Mouse (Mus musculus): ENCODE measurements at regions not wholly inside any gene's neighbourhood (a gene's known extent, or its start where the extent isn't known, plus 50 kb on each side); places are given as distances from the start of the nearest gene placed in this dataset.
A peak's percentile ranks its signal among the peaks of the same experiment; 100 is the strongest.

DNA sequence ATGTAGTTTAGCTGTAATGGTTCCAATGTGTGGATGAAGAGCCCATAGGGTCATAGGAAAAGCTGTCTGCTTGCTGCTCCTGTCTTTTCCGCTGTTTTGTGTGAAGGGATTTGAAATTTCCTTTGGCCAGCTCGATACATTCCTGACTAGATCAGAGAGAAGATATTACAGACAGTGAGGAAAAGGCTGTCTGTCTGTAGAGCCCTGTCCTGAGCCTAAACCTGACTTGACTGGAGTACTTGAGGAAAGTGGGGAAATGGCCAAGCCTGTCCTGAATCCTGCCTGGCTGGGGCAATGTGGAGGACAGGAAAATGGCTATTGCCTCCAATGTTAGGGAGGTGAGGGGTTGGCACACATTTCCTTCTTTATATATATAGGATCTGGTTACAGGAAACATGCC lies 601.0 kb upstream of the Nrp1 start:
- peak; percentile 10 to 38 for DNase-seq

DNA sequence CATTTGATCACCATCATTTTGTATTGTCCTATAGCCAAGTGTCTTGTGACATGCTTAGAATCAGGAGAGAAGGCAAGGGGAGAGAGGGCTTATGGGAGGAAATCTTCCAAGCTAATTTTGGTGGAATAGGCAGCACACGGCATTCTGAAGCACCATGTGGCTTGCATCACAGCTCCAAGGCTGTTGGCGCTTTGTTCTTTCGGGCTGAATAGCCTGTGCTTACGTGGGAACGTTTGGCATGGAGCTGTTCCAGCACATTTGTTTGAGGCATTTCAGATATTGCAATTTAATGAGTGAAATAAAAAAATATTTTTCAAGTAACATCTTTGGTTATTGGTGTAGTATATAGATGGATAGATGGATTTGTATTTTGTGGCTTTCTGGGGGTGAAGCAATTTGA lies 598.5 kb upstream of the Nrp1 start:
- DNase-seq: no peak

DNA sequence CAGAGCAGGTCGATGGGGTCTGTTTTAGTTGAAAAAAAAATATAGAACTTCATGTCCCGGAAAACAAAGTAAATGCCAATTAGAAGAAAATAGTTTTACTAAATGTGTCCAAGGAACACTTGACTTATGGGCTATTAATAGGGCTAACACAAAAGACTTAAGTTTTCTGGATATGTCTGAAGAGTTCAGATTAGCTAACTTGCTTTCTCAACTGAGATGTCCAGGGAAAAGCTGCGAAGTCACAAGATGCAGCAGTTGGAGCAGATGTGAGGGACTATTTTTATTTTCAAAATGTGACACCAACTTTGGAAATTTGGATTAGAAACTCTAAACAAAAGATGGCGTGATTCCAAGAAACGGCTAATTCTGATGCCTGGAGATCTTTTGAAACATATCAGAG lies 593.2 kb upstream of the Nrp1 start:
- no peak for DNase-seq

DNA sequence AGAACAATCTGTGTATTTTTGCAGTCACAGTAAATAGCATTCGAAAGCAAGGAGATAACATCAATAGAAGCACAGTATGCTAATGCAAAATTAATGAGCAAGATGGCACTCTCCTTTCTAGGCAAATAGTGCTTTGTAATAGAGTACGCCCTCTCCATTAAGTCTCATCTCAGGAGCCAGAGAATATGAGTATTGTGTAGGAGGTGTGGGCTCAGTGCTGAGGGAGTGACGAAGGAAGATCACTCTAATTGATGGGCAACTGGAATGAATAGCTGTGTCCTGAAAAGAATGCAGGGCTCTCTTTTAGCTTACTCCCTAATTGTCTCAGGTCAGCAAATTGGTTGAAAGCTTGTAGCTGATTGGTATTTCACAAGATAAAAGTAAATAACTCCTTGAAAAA lies 590.1 kb upstream of the Nrp1 start:
- no peak for DNase-seq

DNA sequence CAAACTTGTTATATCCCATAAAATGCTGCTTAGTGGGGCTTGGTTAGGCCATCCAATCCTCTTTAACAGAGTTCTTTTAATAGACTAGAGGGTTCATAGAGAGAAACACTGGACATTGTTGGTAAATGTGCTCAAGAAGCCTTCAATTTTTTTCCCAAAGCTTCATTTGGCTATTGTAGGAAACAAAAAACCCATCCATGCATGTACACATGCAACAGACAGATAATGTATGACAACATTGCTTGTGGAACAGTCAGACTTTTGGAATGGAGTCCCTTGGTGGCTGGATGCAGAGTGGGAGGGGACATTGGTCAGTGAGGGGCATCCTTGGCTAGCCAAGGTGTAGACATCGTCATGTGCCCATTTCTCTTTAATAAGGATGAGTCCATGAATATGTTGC lies 588.8 kb upstream of the Nrp1 start:
- no peak for DNase-seq

DNA sequence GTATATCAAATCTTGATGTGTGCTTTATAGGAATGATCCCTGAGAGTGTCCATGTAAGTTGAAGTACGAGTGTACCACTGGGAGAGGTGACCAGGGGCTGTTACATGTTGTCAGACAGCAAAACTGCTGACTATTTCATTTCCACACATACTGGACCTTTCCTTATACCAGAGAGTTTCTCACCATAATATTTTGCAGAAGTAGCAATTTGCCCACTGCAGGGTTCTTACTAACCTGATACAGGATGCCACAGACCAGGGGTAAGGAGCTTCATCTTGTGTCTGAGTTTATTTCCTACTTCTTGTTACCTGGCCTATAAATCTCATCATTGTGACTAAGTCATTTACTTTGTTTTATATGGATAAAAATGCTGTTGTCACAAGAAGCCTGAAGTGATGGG lies 586.6 kb upstream of the Nrp1 start:
- no peak for DNase-seq

DNA sequence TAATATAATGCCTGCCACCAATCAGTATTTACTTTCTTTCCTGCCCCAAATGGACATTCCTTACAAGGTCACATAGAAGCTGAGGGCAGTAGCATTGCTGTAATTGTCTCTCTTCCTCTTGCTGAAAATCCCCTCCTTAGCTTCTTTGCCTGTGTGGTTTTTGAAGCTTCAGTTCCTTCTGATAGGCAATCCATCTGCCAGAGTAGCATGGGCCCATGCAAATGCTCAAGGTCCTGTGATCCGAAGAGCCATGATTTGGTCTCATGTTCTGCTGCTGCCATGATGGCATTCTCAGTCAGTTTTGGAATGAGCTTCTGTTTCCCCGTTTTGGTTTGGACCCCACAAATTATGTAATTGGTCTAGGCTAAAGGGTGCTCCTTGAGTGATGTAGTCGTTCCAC lies 586.0 kb upstream of the Nrp1 start:
- DNase-seq: no peak

DNA sequence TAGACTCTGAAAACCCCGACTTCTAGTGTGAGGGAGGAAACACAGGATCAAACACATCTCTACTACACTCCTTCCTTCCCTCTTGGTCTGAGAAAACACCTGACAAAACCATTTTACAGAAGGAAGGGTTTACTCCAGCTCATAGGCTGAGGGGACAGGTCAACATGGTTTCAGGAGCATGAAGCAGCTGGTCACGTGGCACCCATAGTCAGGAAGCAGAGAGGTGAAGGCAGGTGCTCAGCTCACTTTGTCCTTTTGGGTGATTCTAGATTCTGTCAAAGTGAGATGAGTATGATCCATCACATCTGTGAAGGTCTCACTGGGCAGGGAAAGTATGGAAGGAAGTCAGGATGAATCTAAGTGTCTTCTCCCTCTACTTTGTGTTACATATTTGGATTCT lies 585.5 kb upstream of the Nrp1 start:
- no peak for DNase-seq

DNA sequence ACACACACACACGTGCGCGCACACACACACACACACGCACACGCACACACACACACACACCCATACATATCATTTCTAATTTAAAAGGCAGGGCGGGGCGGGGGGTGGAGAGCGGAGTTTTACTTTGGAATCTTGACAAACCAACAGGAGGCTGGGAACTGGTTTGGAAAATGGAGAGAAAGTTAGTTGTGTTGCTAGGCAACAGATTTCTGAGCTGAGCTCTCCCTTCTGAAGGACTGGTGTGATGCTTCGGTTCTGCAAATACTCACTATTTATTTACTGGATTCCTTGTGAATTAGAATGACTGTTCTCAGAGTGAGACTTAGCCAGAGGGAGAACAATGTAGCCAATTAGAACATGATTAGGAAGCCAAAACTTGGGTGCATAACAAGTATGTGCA lies 583.8 kb upstream of the Nrp1 start:
- no peak for DNase-seq

DNA sequence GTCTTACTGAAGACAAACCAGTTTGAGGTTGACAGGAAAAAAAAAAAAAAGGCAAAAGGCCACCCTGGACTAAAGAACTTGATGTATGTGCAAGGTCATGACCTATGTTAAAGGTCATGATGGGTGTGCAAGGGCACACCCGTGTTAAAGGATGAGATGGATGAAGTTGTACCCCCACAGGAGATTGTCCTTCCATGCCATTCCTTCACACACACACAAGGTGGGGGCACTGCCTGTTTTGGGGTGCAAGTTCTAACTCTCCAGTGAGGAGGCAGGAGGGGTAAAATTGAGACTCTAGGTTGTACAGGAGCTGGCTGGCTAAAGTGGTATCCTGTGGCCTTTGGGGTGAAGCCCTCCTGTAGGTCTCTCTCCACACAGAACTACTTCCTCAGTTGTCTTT lies 583.2 kb upstream of the Nrp1 start:
- DNase-seq: no peak

DNA sequence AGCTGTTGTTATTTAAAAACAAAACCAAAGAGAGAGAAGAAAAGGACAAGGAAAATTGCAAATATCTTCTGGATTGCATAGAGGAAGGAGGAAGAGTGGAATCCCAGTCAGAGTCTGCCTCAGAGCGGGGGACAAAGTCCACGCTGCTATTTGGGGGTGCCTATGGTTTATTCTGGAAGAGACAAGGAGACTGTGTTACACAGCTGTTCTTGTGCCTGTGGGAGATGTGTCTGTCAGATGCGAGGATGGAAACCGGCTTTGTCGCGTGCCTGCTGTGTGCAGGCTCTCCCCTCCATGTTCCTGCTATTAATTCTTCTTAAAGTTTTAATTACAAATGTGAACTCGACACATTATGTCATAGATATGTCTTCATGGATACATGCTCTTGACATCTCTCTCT lies 582.7 kb upstream of the Nrp1 start:
- no peak for DNase-seq

DNA sequence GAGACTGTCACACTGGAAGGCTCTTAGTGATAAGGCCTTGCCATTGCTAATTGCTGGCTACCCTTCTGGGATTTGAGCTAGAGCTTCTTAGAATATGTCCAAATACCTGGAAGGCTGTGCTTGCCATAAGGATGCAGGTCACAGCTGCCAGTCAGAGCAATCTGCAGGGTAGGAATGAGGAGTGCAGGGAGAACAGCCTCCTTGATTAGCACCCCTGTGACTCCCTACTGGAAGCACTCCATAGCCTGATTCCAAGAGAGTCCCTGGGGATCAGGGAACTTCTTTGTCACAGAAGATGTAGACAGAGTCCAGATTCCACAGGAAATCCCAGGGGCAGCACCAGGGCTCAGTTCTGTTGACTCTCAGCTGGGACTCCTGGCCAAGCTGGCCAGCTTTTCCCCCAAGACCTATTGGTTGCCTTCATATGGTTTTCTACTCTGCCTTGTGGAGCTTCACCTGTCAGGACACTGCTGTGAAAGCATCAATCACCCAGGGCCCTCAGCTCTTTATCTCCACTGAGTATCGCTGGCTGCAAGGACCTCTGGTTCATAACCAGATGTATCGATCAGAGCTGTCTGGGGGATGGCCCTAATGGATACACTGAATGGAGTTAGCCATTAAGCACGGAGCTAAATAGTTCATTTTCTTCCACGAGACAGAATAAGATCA lies 579.9 kb upstream of the Nrp1 start:
- DNase-seq: peak in 1 of 2 experiments; percentile 8

DNA sequence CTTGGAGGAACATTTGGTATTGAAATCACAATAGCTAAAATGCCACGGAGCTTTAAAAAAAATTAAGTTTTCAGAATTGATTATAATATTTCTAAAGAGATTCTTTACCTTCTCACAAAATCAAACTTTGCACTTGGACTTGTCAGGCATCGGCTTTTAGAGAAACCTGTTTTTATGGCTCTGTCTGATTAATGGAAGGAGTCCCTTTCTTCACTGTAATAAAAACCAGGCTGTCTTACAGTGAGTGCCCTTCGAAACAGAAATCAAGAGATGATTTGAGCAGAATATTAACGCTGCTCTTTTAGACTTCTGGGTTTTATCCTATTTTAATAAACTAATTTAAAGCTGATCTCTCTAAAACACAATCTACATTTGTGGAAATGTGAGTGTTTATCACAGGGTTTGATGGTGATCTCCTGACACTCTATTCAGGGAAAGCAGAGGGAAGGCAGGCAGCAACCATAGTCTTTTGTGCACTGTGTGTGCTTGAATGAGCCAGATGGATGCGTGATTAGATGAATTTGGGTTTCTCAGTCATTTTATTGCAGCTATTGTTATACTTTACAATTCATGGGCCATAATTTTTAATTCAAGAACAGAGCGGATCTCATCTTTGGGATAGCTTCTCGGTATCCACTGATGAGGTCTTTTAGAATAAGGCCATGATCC lies 579.2 kb upstream of the Nrp1 start:
- DNase-seq: no peak

DNA sequence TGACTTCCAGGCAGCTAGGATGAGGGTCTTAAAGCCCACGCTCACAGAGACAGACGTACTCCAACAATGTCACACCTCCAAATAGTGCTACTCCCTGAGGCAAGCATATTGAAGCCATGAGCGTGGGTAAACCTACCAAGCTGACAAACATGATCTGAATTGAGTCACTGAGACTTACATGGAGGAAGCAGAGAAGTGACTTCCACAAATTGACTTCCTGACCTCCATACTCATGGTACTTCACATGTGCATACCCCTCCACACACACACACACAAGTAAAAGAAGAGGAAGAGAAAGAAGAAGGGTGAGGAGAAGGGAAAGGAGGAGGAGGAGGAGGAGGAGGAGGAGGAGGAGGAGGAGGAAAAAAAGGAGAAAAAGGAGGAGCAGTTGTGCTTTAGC lies 577.8 kb upstream of the Nrp1 start:
- DNase-seq: no peak

DNA sequence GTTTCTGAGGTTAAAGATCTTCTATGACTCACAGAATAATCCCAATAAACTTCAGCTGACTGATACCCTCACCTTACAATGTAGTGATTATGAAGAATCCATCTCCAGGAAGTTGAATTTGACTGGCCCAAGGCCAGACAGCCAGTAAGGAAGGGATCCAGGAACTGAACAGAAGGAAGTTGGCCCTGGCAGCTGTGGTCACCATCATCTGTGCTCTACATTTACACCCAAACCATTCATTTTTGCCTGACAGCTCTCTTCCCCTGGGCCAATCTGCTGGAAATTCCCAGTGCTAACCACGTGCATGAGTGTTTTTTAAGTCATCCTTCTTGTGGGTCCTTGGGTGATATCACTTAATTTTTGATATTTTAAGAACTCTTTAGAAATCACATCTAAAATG lies 577.4 kb upstream of the Nrp1 start:
- DNase-seq: peak; percentile 44 to 54

DNA sequence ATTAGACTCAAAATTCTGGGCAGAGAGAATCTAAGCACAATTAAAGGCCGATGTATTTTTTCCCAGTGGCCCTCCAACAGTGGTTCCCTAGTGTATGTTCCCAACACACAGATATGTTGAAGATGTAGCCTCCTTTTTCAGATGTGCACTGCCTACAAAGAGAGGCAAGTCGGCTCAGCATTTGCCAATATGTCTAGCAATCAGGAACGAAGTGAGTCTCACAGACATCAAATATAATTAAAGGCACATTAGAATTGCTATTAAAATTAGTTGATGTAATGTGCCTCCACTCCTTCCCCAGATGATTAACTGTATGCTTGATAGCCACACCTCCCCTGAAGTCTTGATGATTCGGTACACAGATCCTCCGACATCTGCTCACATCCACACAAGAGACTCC lies 565.8 kb upstream of the Nrp1 start:
- DNase-seq: no peak

DNA sequence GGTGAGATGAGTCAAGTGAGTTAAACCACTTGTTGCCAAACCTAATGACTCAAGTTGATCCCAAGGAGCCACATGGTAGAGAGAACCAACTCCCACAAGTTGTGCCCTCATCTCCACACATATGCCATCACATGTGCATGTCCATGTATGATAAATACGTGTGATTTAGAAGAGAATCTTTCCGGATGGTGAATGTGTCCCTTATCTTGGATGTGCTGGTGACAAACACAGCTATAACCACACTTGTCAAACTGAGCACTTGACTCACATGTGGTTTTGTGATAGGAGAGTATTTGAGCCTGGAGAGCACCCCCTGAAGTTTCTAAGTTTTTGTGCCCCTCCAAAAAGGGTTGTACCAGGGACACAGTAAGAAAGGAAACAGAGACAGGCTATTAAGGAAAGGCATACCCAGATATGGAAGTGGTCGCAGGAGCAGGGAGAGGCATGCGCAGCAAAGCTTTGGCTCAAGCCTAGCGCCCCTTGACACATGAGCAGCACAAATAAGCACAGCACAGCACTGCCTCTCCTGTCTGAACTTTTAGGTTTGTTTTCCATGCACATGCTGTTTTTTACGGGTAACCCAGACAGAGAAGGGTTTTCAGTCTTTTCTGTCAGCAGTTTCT lies 558.4 kb upstream of the Nrp1 start:
- no peak for DNase-seq

DNA sequence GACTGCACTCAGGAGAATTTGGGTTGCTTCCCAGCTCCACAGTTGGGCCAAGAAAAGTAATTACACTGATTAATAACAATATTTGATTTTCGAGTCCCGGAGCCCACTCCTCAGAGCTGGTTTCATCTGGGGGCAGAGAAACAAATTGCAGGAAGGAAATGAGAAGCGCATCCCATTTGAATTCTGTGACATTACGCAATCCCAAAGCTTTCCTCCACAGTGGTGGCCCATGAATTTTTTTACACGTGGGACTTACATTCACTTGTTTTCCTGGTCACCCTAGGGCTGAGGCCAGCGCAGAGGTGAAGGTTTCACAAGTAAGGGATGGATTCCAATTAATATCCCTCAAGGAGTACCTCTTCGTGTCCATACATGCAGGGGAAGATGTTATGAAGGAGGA lies 556.3 kb upstream of the Nrp1 start:
- DNase-seq: no peak

DNA sequence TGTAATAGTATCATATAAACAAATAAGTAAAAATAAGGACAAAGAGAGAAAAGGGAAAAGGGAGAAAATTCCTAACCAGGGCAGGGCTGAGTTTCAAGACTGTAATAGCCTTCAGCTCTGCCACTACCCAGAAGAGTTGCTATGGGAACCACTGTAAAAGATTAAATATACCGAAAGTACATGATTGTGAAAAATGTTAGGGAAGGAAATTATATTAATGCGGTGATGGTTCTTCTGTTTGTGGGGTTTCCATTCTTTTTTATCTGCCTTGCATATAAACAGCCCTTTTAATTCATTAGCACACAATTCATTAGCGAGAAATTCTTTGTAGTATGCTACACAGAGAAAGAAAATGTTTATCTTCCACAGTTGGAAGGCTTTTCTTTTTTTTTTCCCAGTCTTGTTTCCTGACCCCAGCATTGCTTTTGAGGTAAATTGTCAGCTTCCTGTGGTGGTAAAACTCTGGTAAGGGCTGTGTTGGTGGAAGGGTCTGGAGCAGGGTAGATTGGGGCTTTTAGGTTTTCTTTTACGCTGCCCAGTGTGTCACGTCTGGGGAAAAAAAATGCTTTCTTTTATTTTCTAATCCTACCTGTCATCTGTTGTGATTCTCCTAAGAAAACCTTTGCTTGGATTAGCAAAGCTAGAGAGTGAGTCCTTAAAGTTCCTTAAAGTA lies 555.6 kb upstream of the Nrp1 start:
- no peak for DNase-seq

DNA sequence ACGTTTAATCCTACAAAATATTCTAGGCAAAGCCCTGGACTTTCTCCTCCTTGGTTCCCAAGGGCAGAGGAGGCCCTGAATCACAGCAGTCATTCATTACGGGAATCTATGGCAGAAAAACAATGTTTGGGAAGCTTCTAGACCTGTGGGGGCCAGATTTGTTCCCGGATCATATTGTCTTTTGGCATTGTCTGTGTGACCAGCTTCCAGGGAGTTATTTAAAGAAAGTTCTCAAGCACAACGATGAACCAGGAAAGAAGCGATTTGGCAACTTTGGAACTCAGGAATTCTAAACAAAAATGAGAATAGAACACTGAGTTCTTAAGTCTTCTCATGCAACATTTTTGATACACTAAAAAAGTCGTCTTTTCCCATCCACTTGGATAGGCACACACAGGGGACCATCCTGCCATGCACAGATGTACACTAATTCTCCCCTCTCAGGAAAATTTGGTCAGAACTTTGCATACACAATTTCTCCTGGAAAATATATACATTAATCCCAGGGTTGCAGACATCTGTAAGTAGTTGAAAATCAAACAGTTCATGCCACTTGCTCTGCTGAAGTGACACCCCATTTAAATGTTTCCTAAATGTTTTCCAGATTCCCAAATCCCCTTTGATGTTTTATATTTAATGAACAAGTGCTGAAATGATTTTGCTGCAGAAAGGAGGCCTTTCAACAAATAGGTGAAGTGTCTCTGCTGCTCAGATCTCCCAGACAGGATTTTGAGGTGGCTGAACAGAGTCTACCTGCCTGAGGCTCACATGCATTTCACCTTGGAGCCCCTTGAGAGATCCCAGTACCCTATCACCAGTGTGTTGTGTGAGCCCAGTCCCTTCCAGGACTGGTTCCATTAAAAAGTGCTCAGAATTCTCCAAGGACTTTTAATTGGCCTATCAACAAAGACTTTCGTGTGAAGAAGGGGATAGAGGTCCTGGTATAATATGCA lies 548.9 kb upstream of the Nrp1 start:
- peak in 1 of 2 experiments; percentile 7 for DNase-seq

DNA sequence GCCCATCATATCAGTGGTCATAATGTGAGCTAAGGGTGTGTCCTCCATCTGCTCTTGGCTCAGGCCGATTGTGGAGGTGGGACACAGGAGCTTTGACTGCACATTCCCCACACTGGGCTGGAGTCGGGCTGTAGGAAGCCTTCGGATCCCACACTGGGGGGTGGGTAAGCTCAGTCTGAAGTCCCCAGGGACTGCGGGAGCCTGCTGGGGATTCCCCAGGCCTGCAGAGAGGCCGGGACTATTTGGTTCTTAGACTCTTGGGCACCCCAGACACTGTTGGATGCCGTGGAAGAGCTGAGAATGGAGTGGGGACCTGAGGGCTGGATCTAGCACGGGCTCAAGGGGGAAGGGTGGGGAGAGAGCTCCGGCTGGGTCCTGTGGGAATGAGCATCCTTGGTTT lies 547.1 kb upstream of the Nrp1 start:
- no peak for DNase-seq

DNA sequence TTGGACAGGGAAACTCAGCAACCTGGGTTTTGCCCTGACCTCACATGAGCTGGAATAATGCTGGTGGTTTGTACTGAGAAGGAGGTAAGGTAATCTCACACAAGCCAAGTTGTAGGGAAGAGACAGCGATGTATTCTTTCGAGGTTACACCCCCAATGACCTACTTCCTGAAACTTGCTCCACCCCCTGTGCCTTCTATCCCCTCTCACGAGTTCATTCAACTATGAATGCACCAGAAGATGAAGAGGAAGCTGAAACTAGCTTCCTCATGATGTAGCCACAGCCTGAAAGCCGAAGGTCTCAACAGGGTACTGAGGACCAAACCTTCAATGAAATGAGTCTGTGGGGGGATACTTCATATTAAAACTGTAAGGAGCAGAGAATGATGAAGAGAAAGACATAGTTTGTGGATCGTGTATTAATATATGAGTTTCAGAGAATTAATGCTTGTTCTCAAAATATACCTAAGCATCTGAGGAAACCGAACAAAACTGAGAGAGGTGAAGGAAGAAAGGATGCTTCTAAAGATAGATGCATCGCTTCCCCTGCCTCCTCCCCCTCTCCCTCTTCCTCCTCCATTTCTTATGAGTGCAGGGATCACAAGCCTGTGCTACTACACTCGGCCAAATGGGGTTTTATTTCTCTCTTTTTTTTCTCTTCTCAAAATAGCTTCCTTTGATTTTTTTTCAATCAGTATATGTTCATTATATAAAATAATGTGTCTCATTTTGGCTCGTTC lies 543.5 kb upstream of the Nrp1 start:
- no peak for DNase-seq

Data from kidney, adult 8-10 months (tissue).